Mouse (Mus musculus): Measurements from ENCODE around the gene Rcan3. TPM values are rescaled to one million over a fixed set of nuclear protein-coding genes. Genes with fewer than 3 reads are reported as not detected.

The Rcan3 gene
- polyA plus RNA-seq, 1 experiment, result 6.3 TPM

- H3K4me1 ChIP-seq (ENCODE audit: control insufficient read depth, insufficient read depth, insufficient read length), result no peaks in the 10 kb centered on the region
- DNase-seq (ENCODE audit: low read depth in 1 of 2, low spot score in 2 of 2), result no peak
- peaks cover 7% of the 10 kb centered on the region for H3K27me3 ChIP-seq (ENCODE audit: control insufficient read depth, insufficient read depth, low read length)
- 78% methylated on average over 6 of the region's 6 CpGs for WGBS
- H3K4me3 ChIP-seq (ENCODE audit: extremely low read depth, insufficient read depth, insufficient read length), result no peak overlapping the region
- no peak overlapping the region for H3K27ac ChIP-seq (ENCODE audit: insufficient read depth, low read length)
- TF ChIP-seq CTCF (IDR thresholded peaks at IDR 0.05; ENCODE audit: extremely low read depth, insufficient read depth, insufficient read length, insufficient replicate concordance) (no peak), POLR2A (IDR thresholded peaks at IDR 0.05; ENCODE audit: low read depth, low read length) (no peak)
- no peaks in the 10 kb centered on the region for H3K36me3 ChIP-seq (ENCODE audit: control insufficient read depth, insufficient read depth, low read length)
Measured at GRCm38 (mm10) chr4:135393381-135393780, 40.3 kb downstream of the Rcan3 start.

GRCm38 (mm10) chr4:135392801-135393200 is 40.9 kb downstream of the Rcan3 start:
- Histone ChIP-seq H3K4me1 (ENCODE audit: control insufficient read depth, insufficient read depth, insufficient read length) (no peaks in the 10 kb centered on the region), H3K36me3 (ENCODE audit: control insufficient read depth, insufficient read depth, low read length) (no peaks in the 10 kb centered on the region), H3K4me3 (ENCODE audit: extremely low read depth, insufficient read depth, insufficient read length) (no peak overlapping the region), H3K27me3 (ENCODE audit: control insufficient read depth, insufficient read depth, low read length) (peaks cover 3% of the 10 kb centered on the region; the same call in 1 of the 2 replicates), H3K27ac (ENCODE audit: insufficient read depth, low read length) (no peak overlapping the region)
- 92% methylated on average over 3 of the region's 3 CpGs for WGBS
- TF ChIP-seq POLR2A (IDR thresholded peaks at IDR 0.05; ENCODE audit: low read depth, low read length) (no peak), CTCF (IDR thresholded peaks at IDR 0.05; ENCODE audit: extremely low read depth, insufficient read depth, insufficient read length, insufficient replicate concordance) (no peak)
- DNase-seq (ENCODE audit: low read depth in 1 of 2, low spot score in 2 of 2), result no peak

GRCm38 (mm10) chr4:135391014-135391413 is 42.6 kb downstream of the Rcan3 start:
- Histone ChIP-seq H3K4me1 (ENCODE audit: control insufficient read depth, insufficient read depth, insufficient read length) (no peaks in the 10 kb centered on the region), H3K27ac (ENCODE audit: insufficient read depth, low read length) (no peak overlapping the region), H3K27me3 (ENCODE audit: control insufficient read depth, insufficient read depth, low read length) (no peaks in the 10 kb centered on the region), H3K36me3 (ENCODE audit: control insufficient read depth, insufficient read depth, low read length) (no peaks in the 10 kb centered on the region), H3K4me3 (ENCODE audit: extremely low read depth, insufficient read depth, insufficient read length) (no peak overlapping the region)
- WGBS, result 69% methylated on average over 6 of the region's 6 CpGs
- TF ChIP-seq POLR2A (IDR thresholded peaks at IDR 0.05; ENCODE audit: low read depth, low read length) (no peak), CTCF (IDR thresholded peaks at IDR 0.05; ENCODE audit: extremely low read depth, insufficient read depth, insufficient read length, insufficient replicate concordance) (no peak)
- DNase-seq (ENCODE audit: low read depth in 1 of 2, low spot score in 2 of 2), result no peak

GRCm38 (mm10) chr4:135385614-135386013 is 48.0 kb downstream of the Rcan3 start:
- no peak overlapping the region for H3K4me3 ChIP-seq (ENCODE audit: extremely low read depth, insufficient read depth, insufficient read length)
- H3K36me3 ChIP-seq (ENCODE audit: control insufficient read depth, insufficient read depth, low read length), result no peaks in the 10 kb centered on the region
- TF ChIP-seq CTCF (IDR thresholded peaks at IDR 0.05; ENCODE audit: extremely low read depth, insufficient read depth, insufficient read length, insufficient replicate concordance), result no peak
- TF ChIP-seq POLR2A (IDR thresholded peaks at IDR 0.05; ENCODE audit: low read depth, low read length), result no peak
- H3K27ac ChIP-seq (ENCODE audit: insufficient read depth, low read length), result no peak overlapping the region
- no peak for DNase-seq (ENCODE audit: low read depth in 1 of 2, low spot score in 2 of 2)
- no peaks in the 10 kb centered on the region for H3K27me3 ChIP-seq (ENCODE audit: control insufficient read depth, insufficient read depth, low read length)
- H3K4me1 ChIP-seq (ENCODE audit: control insufficient read depth, insufficient read depth, insufficient read length), result no peaks in the 10 kb centered on the region
- 30% methylated on average over 10 of the region's 10 CpGs for WGBS

DNA sequence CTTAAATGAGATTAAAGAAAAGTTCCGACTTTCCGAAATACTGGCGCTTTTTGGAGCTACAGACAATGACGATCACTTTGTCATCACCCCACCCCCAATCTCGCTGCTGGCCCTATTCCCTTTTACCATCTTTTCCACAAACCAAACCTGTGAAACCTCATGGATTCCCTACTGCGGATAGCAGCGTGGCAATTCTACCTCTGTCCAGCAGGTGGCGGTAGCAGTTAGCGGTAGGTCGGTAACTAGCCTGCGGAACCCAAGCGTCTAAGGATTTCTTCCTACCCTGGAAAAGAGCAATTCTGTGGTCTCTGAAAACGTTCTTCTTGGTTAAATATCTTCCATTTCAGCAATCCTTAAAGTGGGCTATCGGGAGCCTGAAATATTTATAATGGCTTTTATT is 51.3 kb downstream of the Rcan3 start:
- Histone ChIP-seq H3K4me3 (ENCODE audit: extremely low read depth, insufficient read depth, insufficient read length) (no peak overlapping the region), H3K27me3 (ENCODE audit: control insufficient read depth, insufficient read depth, low read length) (no peaks in the 10 kb centered on the region), H3K36me3 (ENCODE audit: control insufficient read depth, insufficient read depth, low read length) (no peaks in the 10 kb centered on the region), H3K27ac (ENCODE audit: insufficient read depth, low read length) (no peak overlapping the region), H3K4me1 (ENCODE audit: control insufficient read depth, insufficient read depth, insufficient read length) (no peaks in the 10 kb centered on the region)
- DNase-seq (ENCODE audit: low read depth in 1 of 2, low spot score in 2 of 2), result peak; percentile 43 to 58
- 6% methylated on average over 14 of the region's 14 CpGs for WGBS
- TF ChIP-seq POLR2A (IDR thresholded peaks at IDR 0.05; ENCODE audit: low read depth, low read length), result no peak
- TF ChIP-seq CTCF (IDR thresholded peaks at IDR 0.05; ENCODE audit: extremely low read depth, insufficient read depth, insufficient read length, insufficient replicate concordance), result peak; percentile 87; the same call in 1 of the 2 replicates

- Histone ChIP-seq H3K27me3 (ENCODE audit: control insufficient read depth, insufficient read depth, low read length) (no peaks in the 10 kb centered on the region), H3K4me1 (ENCODE audit: control insufficient read depth, insufficient read depth, insufficient read length) (no peaks in the 10 kb centered on the region), H3K27ac (ENCODE audit: insufficient read depth, low read length) (no peak overlapping the region), H3K4me3 (ENCODE audit: extremely low read depth, insufficient read depth, insufficient read length) (no peak overlapping the region), H3K36me3 (ENCODE audit: control insufficient read depth, insufficient read depth, low read length) (no peaks in the 10 kb centered on the region)
- no peak for DNase-seq (ENCODE audit: low read depth in 1 of 2, low spot score in 2 of 2)
- no peak for TF ChIP-seq POLR2A (IDR thresholded peaks at IDR 0.05; ENCODE audit: low read depth, low read length)
- no peak for TF ChIP-seq CTCF (IDR thresholded peaks at IDR 0.05; ENCODE audit: extremely low read depth, insufficient read depth, insufficient read length, insufficient replicate concordance)
- WGBS, result 72% methylated on average over 8 of the region's 8 CpGs
Measured at GRCm38 (mm10) chr4:135381355-135381754, 52.3 kb downstream of the Rcan3 start.

DNA sequence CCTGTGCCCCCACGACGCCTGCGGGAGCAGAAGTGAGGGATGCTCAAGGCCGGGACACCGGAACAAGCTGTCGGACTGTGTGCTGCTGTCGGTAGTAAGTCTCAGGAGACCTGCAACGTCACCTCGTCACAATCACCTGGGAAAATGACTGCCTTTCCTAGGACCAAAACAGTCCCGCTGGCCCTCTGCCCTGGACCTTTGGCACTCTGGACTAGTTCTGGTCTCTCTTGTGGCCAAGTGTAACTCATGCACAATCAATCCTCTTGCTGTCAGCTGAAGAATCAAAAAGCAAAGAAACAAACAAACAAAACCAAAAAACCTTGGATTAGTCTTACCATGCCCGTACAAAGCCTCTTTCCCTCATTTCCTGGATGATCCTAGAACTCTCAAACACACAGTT is 56.4 kb downstream of the Rcan3 start:
- Histone ChIP-seq H3K27me3 (ENCODE audit: control insufficient read depth, insufficient read depth, low read length) (no peaks in the 10 kb centered on the region), H3K27ac (ENCODE audit: insufficient read depth, low read length) (no peak overlapping the region), H3K36me3 (ENCODE audit: control insufficient read depth, insufficient read depth, low read length) (no peaks in the 10 kb centered on the region), H3K4me3 (ENCODE audit: extremely low read depth, insufficient read depth, insufficient read length) (no peak overlapping the region), H3K4me1 (ENCODE audit: control insufficient read depth, insufficient read depth, insufficient read length) (no peaks in the 10 kb centered on the region)
- WGBS, result 84% methylated on average over 11 of the region's 11 CpGs
- TF ChIP-seq POLR2A (IDR thresholded peaks at IDR 0.05; ENCODE audit: low read depth, low read length) (no peak), CTCF (IDR thresholded peaks at IDR 0.05; ENCODE audit: extremely low read depth, insufficient read depth, insufficient read length, insufficient replicate concordance) (no peak)
- no peak for DNase-seq (ENCODE audit: low read depth in 1 of 2, low spot score in 2 of 2)

All from spleen, adult 2 months (tissue).